Mouse (Mus musculus) kidney, adult 2 months (tissue): Measurements from ENCODE around the gene Zfp609.

Experiments used
- CTCF ChIP-seq: fragments of 200-500 bp; conservative IDR thresholded peaks from 2 replicates; pipeline ENCODE4 v1.5.1; 2011; ENCODE audit warnings: low read depth, mild to moderate bottlenecking, control low read depth, low read length, moderate library complexity, mixed read lengths; ENCODE audit not compliant: insufficient read depth, insufficient read length
- POLR2A ChIP-seq: fragments of 200-500 bp; IDR thresholded peaks from one replicate; pipeline ENCODE4 v1.6.1; 2011; ENCODE audit warnings: low read depth, low read length, control low read depth

GRCm38 (mm10) chr9:65839841-65840240, 12.5 kb upstream of the Zfp609 start:
- TF ChIP-seq CTCF, result no peak
- no peak for TF ChIP-seq POLR2A
